Mouse (Mus musculus) gastrocnemius, postnatal 14 days (tissue): ENCODE measurements around the gene Cox5a. TPM values are rescaled to one million over a fixed set of nuclear protein-coding genes. Genes with fewer than 3 reads are reported as not detected.

Experiments used
- DNase-seq: peaks from one replicate; pipeline ENCODE4 v3.0.0; 2021; ENCODE audit warnings: mixed read lengths
- intact Hi-C: fragments of 180-260 bp; cut with DNase I; formaldehyde crosslinking; loops from one replicate; pipeline ENCODE4 v1.15.1; 2025; ENCODE audit warnings: low total_unique reads
- long read RNA-seq, 2 experiments: library from polyadenylated mRNA; stranded (forward); transcript quantifications; one replicate each; pipeline ENCODE4 v2.0.0; 2021
- total RNA-seq, 2 experiments: library from RNA; stranded (reverse); gene quantifications; 2 replicates each; pipeline ENCODE4 v1.2.3; 2021

Gene Cox5a
- total RNA-seq: 1,000 to 10,000 TPM; 1,175 to 1,382 TPM
- long read RNA-seq, experiment 1, transcript Cox5a-201 (5 exons, 645 nt): major isoform, 957 of 993 reads
- long read RNA-seq, experiment 1, partial matches to known transcripts: 24 of 993 reads
- long read RNA-seq, experiment 1, other reads (novel, unspliced or antisense): 12 of 993 reads
- long read RNA-seq, experiment 2, transcript Cox5a-201 (5 exons, 645 nt): major isoform, 1,098 of 1,142 reads
- long read RNA-seq, experiment 2, partial matches to known transcripts: 29 of 1,142 reads
- long read RNA-seq, experiment 2, other reads (novel, unspliced or antisense): 15 of 1,142 reads

DNA sequence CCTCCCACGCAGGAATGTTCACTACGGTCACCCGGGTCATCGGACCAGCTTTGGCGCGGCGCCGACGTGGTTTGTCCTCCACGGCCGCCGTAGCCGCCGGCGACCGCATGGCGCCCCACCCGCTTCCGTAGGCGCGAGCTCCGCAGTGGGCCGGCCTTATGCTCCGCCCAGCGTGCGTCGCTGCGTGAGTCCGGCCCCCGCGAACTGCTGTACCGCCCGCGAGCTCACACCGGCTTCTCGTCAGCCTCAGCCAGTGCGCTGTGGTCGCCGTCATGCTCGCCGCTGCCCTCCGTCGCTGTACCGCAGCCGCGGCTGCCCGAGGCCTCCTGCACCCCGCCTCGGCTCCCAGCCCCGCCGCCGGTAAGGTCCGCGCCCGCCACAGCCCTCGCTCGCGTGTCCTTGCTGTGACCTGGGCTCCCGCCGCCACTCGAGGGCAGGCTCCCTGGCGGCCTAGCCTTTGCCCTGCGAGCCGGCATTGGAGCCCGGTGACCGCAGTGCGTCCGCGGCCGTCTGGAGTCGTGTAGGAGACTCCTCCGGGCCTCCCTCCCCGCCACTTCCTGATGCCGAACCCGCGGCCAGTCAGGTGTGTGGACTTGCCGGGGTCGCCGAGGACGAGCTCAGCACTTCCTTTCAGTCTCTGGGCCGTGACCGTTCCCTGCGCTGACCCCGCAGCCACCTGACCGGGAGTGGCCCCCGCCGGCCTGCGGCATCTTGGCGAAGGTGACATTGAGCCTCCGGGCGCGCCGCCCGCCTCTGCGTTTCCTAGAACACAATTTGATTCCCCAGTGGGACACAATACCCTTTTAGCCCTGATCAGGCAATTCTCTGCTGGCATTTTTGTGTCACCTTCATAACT is at the start of gene Cox5a:
Gene Cox5a, plus strand, starts transcription at position 219 of the 856 bp plus-strand sequence.
- intact Hi-C loops: no loop called here

DNA sequence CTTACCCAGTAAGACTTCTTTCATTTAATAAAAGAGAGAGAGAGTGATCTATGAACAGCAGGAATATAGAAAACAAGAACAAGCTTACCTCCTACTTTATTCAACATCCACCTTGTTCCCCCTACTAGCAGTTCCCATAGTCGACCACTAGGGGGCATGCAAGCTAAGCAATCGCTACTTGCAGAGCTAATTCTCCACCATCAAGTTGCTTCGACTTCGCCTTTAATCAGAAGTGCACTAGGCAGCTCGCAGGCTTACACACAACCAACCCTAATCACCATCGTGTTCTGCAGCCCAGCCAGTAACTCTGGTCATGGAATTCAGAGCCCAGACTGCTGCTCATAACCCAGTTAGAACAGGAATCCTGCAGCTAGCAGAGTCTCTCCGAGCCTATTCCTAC is 35.3 kb upstream of the Cox5a start:
- peak; percentile 77 for DNase-seq
- intact Hi-C loops: loop anchor here (10.0 kb wide), 1 partner anchor 169 kb away; the partner anchor contains the start of gene Csk

More for the DNA sequence above, at the start of gene Cox5a:
- peak; percentile 96 for DNase-seq

DNA sequence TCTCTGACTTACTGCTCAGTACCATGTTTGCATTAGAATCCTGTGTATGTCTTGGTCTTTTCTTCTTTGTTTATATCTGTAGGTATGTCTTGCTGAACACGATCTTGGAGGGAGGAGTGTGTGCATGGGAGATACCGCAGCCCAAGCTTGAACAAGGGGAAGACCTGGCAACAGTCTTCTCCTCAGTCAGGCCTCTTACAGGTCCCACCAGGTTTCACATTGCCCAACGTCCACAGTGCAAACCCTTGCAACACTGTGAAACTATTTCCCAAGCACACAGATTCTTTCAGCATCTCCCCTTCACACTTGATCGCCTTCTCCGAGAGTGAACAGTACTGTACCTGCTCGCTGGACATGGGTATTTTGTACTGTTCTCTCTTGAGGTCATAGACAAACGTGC is 33.3 kb upstream of the Cox5a start:
- DNase-seq: no peak
- intact Hi-C loops: loop anchor here (10.0 kb wide), 1 partner anchor 167 kb away; the partner anchor contains the start of gene Csk

DNA sequence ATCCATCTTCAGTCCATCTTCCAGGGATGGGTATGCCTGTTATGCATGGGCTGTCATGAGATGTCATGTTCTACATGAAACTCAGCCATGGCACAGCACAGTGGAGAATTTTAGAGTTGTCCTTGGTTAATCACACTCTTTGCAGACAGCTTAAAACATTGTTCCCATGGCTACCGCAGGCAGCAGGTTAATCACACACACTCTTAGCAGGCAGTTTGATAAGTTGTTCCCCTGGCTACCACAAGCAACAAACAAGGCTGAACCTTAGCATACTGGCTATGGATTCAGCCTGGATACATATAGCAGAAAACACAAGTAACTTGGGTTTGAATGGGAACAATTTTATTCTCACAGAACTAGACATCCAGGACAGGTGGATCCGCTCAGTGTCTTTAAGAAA is 27.5 kb upstream of the Cox5a start:
- intact Hi-C loops: no loop called here
- no peak for DNase-seq

DNA sequence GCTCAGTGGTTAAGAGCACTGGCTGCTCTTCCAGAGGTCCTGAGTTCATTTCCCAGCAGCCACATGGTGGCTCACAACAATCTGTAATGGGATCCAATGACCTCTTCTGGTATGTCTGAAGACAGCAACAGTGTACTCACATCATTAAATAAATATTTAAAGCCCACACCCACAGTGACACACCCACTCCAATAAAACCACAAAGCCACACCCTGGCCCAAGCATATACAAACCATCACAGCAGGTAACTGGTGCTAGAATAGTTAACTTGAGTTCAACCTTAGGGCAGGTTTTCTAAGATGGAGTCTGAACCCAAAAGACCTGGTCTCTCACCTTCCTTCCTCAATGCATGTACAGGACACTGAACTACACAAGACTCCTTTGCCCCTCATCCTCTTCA is 26.1 kb upstream of the Cox5a start:
- intact Hi-C loops: no loop called here
- no peak for DNase-seq

DNA sequence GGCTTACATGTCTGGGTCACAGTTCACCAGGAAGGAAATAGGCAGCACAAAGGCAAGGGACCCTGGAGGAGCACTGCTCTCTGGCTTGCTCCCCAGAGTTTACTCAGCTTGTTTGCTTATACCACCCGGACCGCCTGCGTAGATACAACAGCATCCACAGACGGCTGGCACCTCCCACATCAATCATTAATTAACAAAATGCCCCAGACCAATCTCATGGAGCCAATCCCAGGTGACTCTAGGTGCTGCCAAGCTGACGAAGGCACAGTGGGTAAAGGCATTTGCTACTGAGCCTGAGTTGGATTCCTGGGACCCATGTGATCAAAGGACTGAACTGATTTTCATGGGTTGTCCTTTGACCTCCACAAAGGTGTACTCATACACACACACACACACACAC is 23.8 kb upstream of the Cox5a start:
- DNase-seq: no peak

DNA sequence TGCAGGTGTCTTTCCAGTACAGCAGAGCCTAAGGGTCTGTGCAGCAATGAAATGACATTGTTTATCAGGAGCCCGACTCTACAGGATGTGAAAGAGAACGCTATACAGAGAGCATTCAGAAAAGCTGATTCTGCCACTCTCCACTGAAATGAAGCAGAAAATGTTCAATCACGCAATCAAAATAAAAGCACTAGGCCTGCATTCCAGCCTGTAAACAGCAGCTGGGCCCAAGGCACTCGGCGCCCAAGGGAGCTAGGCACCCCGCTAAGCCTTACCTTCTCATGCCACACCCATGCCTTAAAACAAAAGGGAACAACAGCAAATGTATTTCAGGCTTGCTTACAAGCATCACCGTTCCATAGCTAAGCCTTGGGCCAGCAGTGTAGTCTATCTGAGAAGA is 22.5 kb upstream of the Cox5a start:
- intact Hi-C loops: no loop called here
- DNase-seq: no peak

More for the DNA sequence above, 23.8 kb upstream of the Cox5a start:
- intact Hi-C loops: no loop called here

DNA sequence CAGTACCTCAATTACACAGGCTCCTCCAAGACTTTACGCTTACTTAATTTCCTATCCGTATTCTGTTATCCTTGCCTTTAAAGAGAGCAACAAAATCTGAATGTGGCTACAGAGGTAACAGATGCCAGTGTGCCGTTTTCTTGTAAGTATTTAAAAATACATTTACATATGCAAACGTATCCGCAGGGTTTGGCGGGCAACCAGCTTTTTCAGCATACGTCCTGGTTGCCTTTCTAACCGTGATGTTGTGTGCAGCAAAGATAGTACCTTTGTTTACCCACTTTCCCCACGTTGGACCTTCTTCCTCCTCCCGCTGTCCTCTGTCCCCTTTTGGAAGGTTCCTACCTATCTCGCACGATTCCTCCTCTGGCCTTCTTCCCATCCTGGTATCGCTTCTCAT is 19.6 kb upstream of the Cox5a start:
- intact Hi-C loops: no loop called here
- no peak for DNase-seq

DNA sequence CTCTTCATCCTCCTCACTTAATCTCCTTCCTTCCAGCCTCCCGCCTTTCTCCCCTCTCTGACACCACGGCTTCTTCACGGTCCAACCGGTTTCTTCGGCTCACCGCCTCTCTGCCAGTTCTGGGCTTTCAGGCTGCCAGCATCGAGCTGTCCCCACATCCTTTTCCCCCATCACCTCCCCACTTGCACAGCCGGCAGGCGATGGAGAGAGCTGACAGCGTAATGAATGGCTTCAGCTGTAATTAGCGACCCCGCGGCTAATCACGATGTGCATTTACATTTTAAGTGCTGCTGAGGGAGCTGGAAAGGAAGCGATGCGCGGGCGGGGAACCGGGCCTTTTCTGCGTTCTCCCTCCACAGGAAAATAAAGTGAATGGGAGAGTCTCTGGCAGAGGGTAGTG is 19.2 kb upstream of the Cox5a start:
- intact Hi-C loops: no loop called here
- DNase-seq: no peak

DNA sequence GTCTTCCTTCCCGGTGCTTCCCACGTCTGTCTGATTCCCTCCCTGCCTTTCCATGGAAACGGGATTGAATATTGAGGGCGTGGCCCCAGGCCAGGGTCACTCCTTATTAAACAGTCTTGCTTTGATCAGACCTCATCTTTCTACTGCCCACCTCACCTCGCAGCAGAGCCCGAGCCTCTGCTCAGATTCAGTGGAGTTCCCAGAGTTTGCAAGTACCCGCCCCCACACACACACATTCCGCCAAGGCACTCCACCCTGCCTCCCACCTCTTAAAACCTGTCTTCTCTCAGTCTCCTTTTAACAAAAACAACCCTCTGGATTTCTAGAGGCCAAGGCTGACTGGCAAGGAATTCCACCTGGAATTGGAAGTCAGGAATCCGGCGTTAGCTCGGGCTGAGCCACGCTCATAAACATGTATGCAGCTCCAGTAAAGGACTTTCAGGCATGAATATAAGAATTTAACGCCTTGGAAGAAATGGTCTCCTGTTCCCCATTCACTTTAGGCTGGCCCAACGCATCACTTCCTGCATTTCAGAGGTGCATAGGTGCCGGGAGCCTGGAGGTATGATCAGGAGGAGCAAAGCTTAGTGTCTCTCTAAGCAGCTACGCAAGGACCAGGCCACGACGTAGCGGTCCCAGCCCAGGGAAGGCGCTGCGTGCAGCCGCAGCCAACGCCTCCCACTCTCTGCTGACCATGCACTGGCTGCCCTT is 18.0 kb upstream of the Cox5a start:
- no peak for DNase-seq
- intact Hi-C loops: no loop called here

DNA sequence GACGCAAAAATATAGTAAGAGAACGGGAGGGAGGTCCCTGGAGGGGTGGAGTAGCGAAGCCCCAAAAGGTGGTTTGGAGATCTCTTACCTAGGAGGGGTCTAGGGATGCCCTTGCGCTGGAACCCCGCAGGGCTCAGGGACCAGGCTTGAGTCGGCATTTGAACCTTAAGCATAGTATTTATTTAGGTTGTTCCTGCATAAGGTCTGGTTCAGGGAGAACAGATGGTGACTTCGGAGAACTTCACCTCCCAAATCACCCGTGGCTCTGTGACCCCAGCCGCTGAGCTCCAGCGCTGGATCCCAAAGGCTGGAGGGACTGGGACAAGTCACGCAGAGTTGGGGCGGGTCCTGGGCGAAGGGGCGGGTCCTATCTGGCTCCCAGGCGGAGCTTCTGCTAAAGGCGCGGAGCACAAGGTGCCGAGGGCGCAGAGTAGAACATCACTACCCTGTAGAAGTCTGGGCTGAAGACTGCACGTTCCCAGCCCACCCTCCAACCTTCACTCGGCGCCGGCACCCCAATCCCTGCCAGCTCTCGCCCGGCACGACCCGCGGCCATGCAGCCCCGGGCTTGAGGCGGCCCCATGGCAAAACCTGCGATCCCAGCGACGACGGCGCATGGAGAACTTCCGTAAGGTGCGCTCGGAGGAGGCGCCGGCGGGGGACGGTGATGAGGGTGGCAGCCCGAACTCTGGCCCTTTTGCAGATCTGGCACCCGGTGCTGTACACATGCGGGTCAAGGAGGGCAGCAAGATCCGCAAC is 17.3 kb upstream of the Cox5a start, which contains the start of gene Rpp25:
Gene Rpp25, plus strand, starts transcription at position 405 of the 759 bp plus-strand sequence.
- intact Hi-C loops: no loop called here
- peak; percentile 36 for DNase-seq

DNA sequence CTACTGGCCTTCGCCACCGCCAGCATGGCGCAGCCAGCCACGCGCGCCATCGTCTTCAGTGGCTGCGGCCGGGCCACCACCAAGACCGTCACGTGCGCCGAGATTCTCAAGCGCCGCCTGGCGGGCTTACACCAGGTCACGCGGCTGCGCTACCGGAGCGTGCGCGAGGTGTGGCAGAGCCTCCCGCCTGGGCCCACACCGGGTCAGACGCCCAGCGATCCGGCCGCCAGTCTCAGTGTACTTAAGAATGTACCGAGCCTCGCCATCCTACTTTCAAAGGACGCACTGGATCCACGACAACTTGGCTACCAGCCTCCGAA is 16.7 kb upstream of the Cox5a start:
- DNase-seq: peak; percentile 40
- intact Hi-C loops: no loop called here

DNA sequence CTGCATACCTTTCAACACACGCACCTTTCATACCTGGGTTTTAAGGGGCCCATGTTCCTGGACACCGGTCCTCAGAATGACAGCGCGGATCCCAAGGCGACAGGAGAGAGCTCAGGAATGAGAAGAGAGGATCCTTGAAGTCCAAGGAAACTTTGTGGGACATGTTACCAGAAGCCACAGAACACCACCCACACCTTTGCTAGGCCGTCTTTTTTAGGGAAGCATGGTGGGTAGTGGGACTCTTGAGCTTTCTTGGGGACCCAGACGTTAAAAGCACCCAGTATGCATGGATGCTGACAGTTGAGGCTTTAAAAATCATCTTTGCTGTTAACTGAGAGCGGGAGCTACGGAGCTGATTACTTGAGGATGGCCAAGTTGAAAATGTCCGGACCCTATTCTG is 16.2 kb upstream of the Cox5a start:
- intact Hi-C loops: no loop called here
- no peak for DNase-seq

DNA sequence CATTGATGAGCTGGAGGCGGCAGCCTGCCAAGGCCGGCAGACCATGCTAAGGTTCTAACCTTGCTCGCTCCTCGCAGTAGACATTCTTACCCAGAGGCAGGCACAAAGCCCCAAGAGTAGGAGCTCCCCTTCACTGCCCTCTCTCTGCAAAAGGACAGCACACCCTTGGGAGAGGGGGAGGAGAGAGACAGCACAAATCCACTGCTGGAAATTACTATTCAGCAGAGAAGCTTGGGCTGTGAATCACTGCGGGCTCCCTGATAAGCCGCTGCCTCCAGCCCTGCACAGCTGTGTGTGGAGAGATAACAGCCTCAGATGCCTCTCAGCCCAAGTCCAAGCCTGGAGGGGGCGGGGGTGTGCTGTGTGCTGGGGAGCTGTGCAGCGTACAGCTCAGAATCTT is 15.4 kb upstream of the Cox5a start:
- DNase-seq: no peak
- intact Hi-C loops: no loop called here

DNA sequence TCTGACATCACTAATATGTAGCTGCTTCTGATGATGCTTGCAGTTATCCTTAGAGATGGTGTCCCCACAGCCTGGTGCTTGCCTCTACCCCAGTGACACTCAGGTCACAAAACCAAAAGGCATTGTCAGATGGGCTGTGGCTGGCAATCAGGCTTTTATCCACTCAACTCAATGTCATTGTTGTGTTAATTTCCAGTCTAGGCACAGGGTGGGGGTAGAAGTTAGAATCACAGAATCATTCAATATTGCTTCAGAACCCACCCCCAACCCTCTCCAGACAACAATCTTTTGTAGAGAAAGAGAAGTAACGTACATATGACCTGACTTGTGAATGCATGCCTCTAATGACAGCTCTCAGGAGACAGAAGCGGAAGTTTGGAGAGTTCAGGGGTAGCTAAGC is 10.5 kb upstream of the Cox5a start:
- intact Hi-C loops: no loop called here

DNA sequence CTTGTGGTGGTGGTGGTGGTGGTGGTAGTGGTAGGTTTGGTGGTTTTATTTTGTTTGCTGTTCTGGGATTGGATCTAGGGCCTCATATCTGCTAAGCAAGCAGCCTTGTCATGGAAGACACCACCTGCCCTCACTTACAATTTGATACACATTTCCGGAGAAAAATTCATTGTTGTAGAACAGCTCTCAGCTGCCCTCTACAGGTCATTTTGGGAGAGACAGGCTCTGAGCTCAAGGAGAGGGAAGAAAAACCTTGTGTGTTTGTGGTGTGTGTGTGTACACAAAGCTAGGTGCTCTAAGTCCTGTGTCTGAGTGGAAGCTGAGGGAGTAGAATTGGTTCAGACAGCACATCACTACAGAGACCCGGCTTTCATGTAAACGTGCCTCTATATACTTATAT is 4.0 kb upstream of the Cox5a start:
- peak; percentile 33 for DNase-seq
- intact Hi-C loops: no loop called here

More for the DNA sequence above, 10.5 kb upstream of the Cox5a start:
- no peak for DNase-seq

DNA sequence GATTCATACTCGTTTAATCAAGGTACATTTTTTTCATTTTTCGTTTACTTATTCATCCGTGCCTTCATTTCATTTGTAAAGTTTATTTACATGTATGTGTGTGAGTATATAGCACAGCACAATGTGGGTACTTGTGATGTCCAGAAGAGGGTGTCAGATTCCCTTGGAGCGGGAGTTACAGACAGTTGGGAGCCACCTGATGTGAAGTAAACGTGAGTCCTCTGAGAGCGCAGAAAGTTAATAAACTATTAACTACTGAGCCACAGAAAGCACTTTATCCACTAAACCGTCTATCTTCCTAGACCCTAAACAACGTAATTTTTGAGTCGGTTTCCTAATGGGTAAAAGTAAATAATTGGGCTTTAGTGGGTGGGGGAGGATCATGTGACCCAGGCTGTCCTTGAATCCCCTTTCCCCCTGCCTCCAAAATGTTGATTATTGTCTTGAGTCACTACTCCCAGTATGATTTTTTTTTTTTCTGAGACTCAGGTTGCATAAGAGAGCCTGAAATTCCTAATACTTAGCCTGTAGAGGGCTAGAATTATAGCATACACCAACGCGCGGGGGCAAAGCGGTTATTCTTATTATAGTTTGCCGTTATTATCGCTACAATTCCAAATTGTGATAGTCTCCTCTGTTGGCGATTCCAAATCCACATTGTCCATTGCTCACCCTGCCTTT is 559 bp upstream of the Cox5a start:
- DNase-seq: no peak
- intact Hi-C loops: no loop called here

DNA sequence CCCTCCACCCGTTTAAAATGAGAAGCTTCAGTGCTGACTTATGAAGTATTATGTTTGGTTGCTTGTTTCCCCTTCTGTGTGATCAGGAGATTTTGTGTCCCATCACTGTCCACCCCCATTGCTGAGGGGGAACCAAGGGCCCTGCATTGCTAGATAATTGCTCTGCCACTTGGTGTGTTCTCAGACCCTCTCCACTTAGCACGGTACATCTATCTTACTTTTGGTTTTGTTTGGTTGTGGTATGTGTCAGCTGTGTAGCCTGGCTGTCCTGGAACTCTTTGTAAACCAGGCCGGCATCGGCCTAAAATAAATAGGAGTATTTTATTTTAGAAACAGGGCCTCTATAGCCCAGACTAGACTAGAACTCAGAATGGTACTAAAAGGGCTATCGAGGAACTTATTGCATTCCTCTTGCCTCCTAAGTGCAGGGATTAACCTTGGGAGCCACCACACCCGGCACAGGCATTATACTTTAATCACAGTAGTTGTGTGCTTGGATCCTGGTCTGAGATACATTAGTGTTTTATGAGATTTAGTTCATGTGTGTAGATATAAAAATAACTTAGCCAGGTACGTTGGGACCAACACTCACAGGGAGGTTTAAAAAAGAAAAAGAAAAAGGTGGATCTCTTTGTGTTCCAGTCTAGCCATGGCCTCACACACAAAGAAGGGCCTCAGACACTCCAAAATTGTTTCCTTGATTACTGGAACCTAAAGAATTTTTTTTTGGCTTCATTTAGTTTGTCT is 1.2 kb downstream of the Cox5a start:
- no peak for DNase-seq
- intact Hi-C loops: no loop called here
